Mouse (Mus musculus) lung, postnatal 0 days (tissue): ENCODE results near the gene Gcnt2.

Experiments used
- CTCF ChIP-seq: IDR thresholded peaks from 2 replicates; pipeline ENCODE4 v1.5.1; 2016; ENCODE audit warnings: antibody characterized with exemption, mild to moderate bottlenecking
- EP300 ChIP-seq: IDR thresholded peaks from 2 replicates; pipeline ENCODE4 v1.6.1; 2016; ENCODE audit warnings: antibody characterized with exemption, mild to moderate bottlenecking, control low read depth

- TF ChIP-seq CTCF (no peak), EP300 (no peak)
Measured at GRCm38 (mm10) chr13:40883903-40884302, 24.3 kb downstream of the Gcnt2 start.
